Mouse (Mus musculus): ENCODE results near the gene Rc3h2. TPM values are rescaled to one million over a fixed set of nuclear protein-coding genes. Genes with fewer than 3 reads are reported as not detected.

The Rc3h2 gene
- polyA plus RNA-seq, 1 experiment from 2014 or later = 24.0 TPM

- POLR2A ChIA-PET = no interaction called here
- ATAC-seq (no peak), DNase-seq (ENCODE audit: low read depth, low spot score) (no peak)
- CTCF ChIA-PET = interaction anchor here (1.8 kb wide), 1 partner anchor 28 kb away, joined by 5 read pairs; no protein-coding TSS in a partner anchor
- in situ Hi-C loops (cut with MboI; ENCODE audit: low pct_unique_long_range_greater_than_20kb) = no loop called here
- no peaks in the 10 kb centered on the region for H3K27me3 ChIP-seq
- TF ChIP-seq CTCF (IDR thresholded peaks at IDR 0.05) = peak; percentile 27
Measured at GRCm38 (mm10) chr2:37423671-37424070, 968 bp upstream of the Rc3h2 start.

GRCm38 (mm10) chr2:37421903-37422302 is 800 bp downstream of the Rc3h2 start:
- no peak for TF ChIP-seq CTCF (IDR thresholded peaks at IDR 0.05)
- ChIA-PET POLR2A (no interaction called here), CTCF (no interaction called here)
- H3K27me3 ChIP-seq = no peaks in the 10 kb centered on the region
- in situ Hi-C loops (cut with MboI; ENCODE audit: low pct_unique_long_range_greater_than_20kb) = no loop called here
- no peak for ATAC-seq
- no peak for DNase-seq (ENCODE audit: low read depth, low spot score)

DNA sequence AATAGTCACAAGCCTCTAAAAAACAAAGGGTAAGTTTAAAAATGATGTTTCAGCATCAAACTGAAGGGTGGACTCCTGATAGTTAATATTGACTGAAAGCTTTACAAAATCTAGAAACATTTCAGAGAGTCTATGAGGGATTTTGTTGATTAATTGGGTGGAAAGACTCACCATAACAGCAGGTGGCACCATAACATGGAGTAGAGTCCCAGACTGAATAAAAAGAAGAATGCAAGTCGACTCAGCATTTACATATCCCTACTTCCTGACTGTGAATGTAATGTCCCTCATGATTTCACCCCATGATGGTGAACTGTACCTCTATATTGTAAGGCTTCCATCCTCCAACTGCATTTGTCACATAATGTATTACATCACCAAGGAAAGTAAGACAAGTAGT is 27.2 kb downstream of the Rc3h2 start:
- ChIA-PET POLR2A (no interaction called here), CTCF (interaction anchor here (1.8 kb wide), 1 partner anchor 14 kb away, joined by 3 read pairs; no protein-coding TSS in a partner anchor)
- DNase-seq (ENCODE audit: low read depth, low spot score) = no peak
- H3K27me3 ChIP-seq = no peaks in the 10 kb centered on the region
- TF ChIP-seq CTCF (IDR thresholded peaks at IDR 0.05) = no peak
- in situ Hi-C loops (cut with MboI; ENCODE audit: low pct_unique_long_range_greater_than_20kb) = loop anchor here (25.0 kb wide), 1 partner anchor 1642 kb away; no protein-coding TSS in a partner anchor
- ATAC-seq = no peak

- H3K27me3 ChIP-seq = no peaks in the 10 kb centered on the region
- DNase-seq (ENCODE audit: low read depth, low spot score) = no peak
- TF ChIP-seq CTCF (IDR thresholded peaks at IDR 0.05) = no peak
- CTCF ChIA-PET = no interaction called here
- POLR2A ChIA-PET = no interaction called here
- no peak for ATAC-seq
- in situ Hi-C loops (cut with MboI; ENCODE audit: low pct_unique_long_range_greater_than_20kb) = loop anchor here (25.0 kb wide), 1 partner anchor 1654 kb away; no protein-coding TSS in a partner anchor
Measured at GRCm38 (mm10) chr2:37382921-37383320, 39.8 kb downstream of the Rc3h2 start.

DNA sequence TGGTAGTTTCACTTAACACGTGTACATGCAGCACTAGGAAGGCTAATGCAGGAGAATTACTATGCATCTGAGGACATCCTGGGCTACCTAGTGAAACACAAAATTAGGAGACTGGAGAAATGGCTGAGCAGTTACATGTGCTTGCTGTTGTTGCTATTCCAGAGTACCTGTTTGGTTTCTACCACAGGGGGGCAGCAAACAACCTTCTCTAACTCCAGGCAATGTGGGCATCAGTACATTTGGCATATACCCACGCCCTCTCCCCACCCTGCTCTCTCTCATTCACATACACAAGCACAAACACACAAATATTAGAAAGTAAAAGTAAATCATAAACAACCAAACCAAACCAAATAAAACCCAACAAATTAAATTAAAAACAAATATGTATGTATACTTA is 42.5 kb downstream of the Rc3h2 start:
- in situ Hi-C loops (cut with MboI; ENCODE audit: low pct_unique_long_range_greater_than_20kb) = loop anchor here (25.0 kb wide), 1 partner anchor 1657 kb away; no protein-coding TSS in a partner anchor
- ATAC-seq (peak; percentile 17), DNase-seq (ENCODE audit: low read depth, low spot score) (no peak)
- TF ChIP-seq CTCF (IDR thresholded peaks at IDR 0.05) = peak; percentile 69
- CTCF ChIA-PET = no interaction called here
- POLR2A ChIA-PET = no interaction called here
- no peaks in the 10 kb centered on the region for H3K27me3 ChIP-seq

- CTCF ChIA-PET = no interaction called here
- POLR2A ChIA-PET = no interaction called here
- in situ Hi-C loops (cut with MboI; ENCODE audit: low pct_unique_long_range_greater_than_20kb) = loop anchor here (25.0 kb wide), 1 partner anchor 1661 kb away; no protein-coding TSS in a partner anchor
- TF ChIP-seq CTCF (IDR thresholded peaks at IDR 0.05) = no peak
- ATAC-seq (peak; percentile 74), DNase-seq (ENCODE audit: low read depth, low spot score) (peak; percentile 34)
- no peaks in the 10 kb centered on the region for H3K27me3 ChIP-seq
Measured at GRCm38 (mm10) chr2:37376018-37376417, 46.7 kb downstream of the Rc3h2 start.

GRCm38 (mm10) chr2:37370651-37371050 is 52.1 kb downstream of the Rc3h2 start:
- ChIA-PET POLR2A (no interaction called here), CTCF (interaction anchor here (1.3 kb wide), 1 partner anchor 12 kb away, joined by 3 read pairs; the partner anchor contains the start of gene Pdcl)
- DNase-seq (ENCODE audit: low read depth, low spot score) (no peak), ATAC-seq (no peak)
- in situ Hi-C loops (cut with MboI; ENCODE audit: low pct_unique_long_range_greater_than_20kb) = no loop called here
- TF ChIP-seq CTCF (IDR thresholded peaks at IDR 0.05) = no peak
- H3K27me3 ChIP-seq = no peaks in the 10 kb centered on the region

DNA sequence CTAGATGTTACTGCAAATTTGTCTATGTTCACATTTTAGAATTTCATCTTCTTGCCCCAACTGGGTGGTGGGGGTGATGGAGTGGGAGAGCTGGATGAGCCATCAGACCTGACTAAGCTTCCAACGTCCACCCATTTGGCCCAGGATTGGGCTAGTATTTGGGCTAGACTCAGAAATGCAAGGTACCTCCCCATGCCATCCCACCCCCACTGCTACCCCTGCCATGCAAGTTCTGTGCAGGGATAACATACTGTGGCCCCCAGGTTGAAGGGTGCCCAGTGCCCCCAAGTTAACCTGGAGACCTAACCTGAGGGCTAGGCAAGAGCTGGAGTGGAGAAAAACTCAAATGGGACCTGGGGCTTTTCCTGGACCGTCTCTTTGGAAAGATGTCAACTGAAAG is 62.8 kb downstream of the Rc3h2 start:
- in situ Hi-C loops (cut with MboI; ENCODE audit: low pct_unique_long_range_greater_than_20kb) = no loop called here
- CTCF ChIA-PET = interaction anchor here (1.8 kb wide), 1 partner anchor 15 kb away, joined by 5 read pairs; no protein-coding TSS in a partner anchor

GRCm38 (mm10) chr2:37358633-37359540 is 63.8 kb downstream of the Rc3h2 start, which contains the start of gene Pdcl:
TSS of gene Pdcl (minus strand) at chr2:37359332.
- ATAC-seq (peak; percentile 99), DNase-seq (ENCODE audit: low read depth, low spot score) (peak; percentile 66)
- TF ChIP-seq CTCF (IDR thresholded peaks at IDR 0.05) = no peak
- ChIA-PET CTCF (interaction anchor here (1.3 to 1.8 kb wide), 2 partner anchors 12 to 16 kb away, joined by 3 to 5 read pairs; no protein-coding TSS in a partner anchor), POLR2A (no interaction called here)
- in situ Hi-C loops (cut with MboI; ENCODE audit: low pct_unique_long_range_greater_than_20kb) = no loop called here
- no peaks in the 10 kb centered on the region for H3K27me3 ChIP-seq

More for the DNA sequence above, 62.8 kb downstream of the Rc3h2 start:
- POLR2A ChIA-PET = interaction anchor here (0.6 kb wide), 1 partner anchor 16 kb away, joined by 3 read pairs; no protein-coding TSS in a partner anchor
- ATAC-seq (no peak), DNase-seq (ENCODE audit: low read depth, low spot score) (no peak)
- no peaks in the 10 kb centered on the region for H3K27me3 ChIP-seq
- no peak for TF ChIP-seq CTCF (IDR thresholded peaks at IDR 0.05)

DNA sequence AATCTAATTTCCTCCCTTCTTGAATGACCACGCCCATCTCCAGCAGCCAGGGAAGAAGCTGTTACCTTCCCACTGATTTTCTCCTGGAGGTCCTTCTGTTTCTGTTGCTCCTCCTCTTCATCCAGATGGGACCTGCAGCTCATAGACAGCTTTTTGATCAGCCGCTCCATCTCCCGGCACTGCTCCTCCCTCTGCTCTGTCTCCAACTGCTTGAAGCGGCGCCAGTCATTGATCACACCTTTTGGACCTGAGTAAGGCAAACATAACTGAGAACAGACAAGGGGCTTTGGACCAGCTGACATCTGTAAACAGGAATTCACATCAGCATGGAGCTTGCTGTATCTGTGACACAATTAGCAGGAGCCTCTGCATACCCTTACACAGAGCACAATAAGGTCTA is 67.1 kb downstream of the Rc3h2 start:
- ATAC-seq = no peak
- ChIA-PET POLR2A (no interaction called here), CTCF (interaction anchor here (1.1 kb wide), 1 partner anchor 416 kb away, joined by 3 read pairs; no protein-coding TSS in a partner anchor)
- H3K27me3 ChIP-seq = no peaks in the 10 kb centered on the region
- no peak for TF ChIP-seq CTCF (IDR thresholded peaks at IDR 0.05)
- in situ Hi-C loops (cut with MboI; ENCODE audit: low pct_unique_long_range_greater_than_20kb) = no loop called here
- no peak for DNase-seq (ENCODE audit: low read depth, low spot score)

DNA sequence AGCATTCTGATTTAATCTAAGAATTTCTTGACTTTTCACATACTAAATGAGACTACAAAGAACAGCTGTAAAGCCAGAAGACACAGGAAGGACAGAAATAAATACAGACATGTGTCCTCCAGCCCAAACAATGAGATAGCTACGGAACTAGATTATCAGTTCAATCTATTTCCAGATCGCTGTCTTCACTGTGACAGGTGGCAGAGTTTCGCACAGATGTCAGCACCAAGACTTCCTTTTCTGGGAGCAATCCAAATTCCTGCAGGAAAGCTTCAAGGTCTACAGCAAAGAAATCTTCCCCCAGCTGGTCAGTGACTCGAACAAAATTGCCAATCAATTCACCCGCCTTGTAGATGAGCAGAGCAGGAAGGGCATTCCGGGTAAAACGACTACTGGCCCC is 71.0 kb downstream of the Rc3h2 start:
- H3K27me3 ChIP-seq = no peaks in the 10 kb centered on the region
- ATAC-seq = no peak
- no peak for TF ChIP-seq CTCF (IDR thresholded peaks at IDR 0.05)
- in situ Hi-C loops (cut with MboI; ENCODE audit: low pct_unique_long_range_greater_than_20kb) = no loop called here
- no peak for DNase-seq (ENCODE audit: low read depth, low spot score)
- ChIA-PET CTCF (no interaction called here), POLR2A (no interaction called here)
